Mouse (Mus musculus) activated CD4-positive, CD25-positive, alpha-beta regulatory T cell (primary cell): ENCODE measurements around the gene Ywhae. TPM values are rescaled to one million over a fixed set of nuclear protein-coding genes. Genes with fewer than 3 reads are reported as not detected.

Source experiments
- polyA plus RNA-seq, 2 experiments: library from polyadenylated mRNA; unstranded; fragments of 100-300 nt; shearing (Covaris generic); gene quantifications; one replicate each; pipeline ENCODE4 v1.2.1; 2017

Ywhae gene
- 100 to 1,000 TPM; 200 to 268 TPM for polyA plus RNA-seq

GRCm38 (mm10) chr11:75732434-75733226 is at the start of gene Ywhae:
TSS of gene Ywhae (plus strand) at chr11:75732869.

GRCm38 (mm10) chr11:75796029-75796445 is 63.4 kb downstream of the Ywhae start, which contains the start of gene Doc2b:
TSS of gene Doc2b (minus strand) at chr11:75796049.

Other genes with a start within 250 kb of the Ywhae start
- 10 to 100 TPM; 30.8 to 46.5 TPM for gene Prpf8, start 246.1 kb upstream of the Ywhae start, polyA plus RNA-seq
- not detected for gene Rilp, start 222.8 kb upstream of the Ywhae start, polyA plus RNA-seq
- 1 to 10 TPM in 1 of 2 experiments, under 1 TPM in 1; 0.89 to 1.2 TPM for gene Scarf1, start 219.3 kb upstream of the Ywhae start, polyA plus RNA-seq
- gene Slc43a2, start 201.2 kb upstream of the Ywhae start, polyA plus RNA-seq: 10 to 100 TPM; 29.9 to 75.0 TPM
- 100 to 1,000 TPM; 352 to 377 TPM for gene Pitpna, start 144.8 kb upstream of the Ywhae start, polyA plus RNA-seq
- gene Inpp5k, start 101.9 kb upstream of the Ywhae start, polyA plus RNA-seq: 100 to 1,000 TPM; 121 to 145 TPM
- 10 to 100 TPM; 18.2 to 34.4 TPM for gene Myo1c, start 82.4 kb upstream of the Ywhae start, polyA plus RNA-seq
- gene Crk, start 53.6 kb upstream of the Ywhae start, polyA plus RNA-seq: 10 to 100 TPM; 46.8 to 48.2 TPM
- gene Doc2b, start 63.2 kb downstream of the Ywhae start, polyA plus RNA-seq: not detected
- gene Rph3al, start 205.6 kb downstream of the Ywhae start, polyA plus RNA-seq: 1 to 10 TPM; 7.4 to 9.7 TPM